Mouse (Mus musculus) cerebellum, adult 2 months (tissue): ENCODE results near the gene Babam2.

ENCODE experiments used
- CTCF ChIP-seq: fragments of 200-500 bp; IDR thresholded peaks from 2 replicates; pipeline ENCODE4 v1.5.1; 2011; ENCODE audit warnings: low read depth, mild to moderate bottlenecking, control low read depth, low read length, moderate library complexity, borderline replicate concordance; ENCODE audit not compliant: insufficient read depth
- POLR2A ChIP-seq: fragments of 200-500 bp; IDR thresholded peaks from 2 replicates; pipeline ENCODE4 v1.6.1; 2011; ENCODE audit warnings: low read length, control low read depth, borderline replicate concordance; ENCODE audit not compliant: insufficient read depth

- TF ChIP-seq CTCF (no peak), POLR2A (no peak)
Observed at GRCm38 (mm10) chr5:31966741-31967140, 269.3 kb downstream of the Babam2 start.
